Mouse (Mus musculus) lung, adult 2 months (tissue): ENCODE measurements around the gene Zscan10. TPM values are rescaled to one million over a fixed set of nuclear protein-coding genes. Genes with fewer than 3 reads are reported as not detected.
A peak's percentile ranks its signal among the peaks of the same experiment; 100 is the strongest.

Source experiments
- DNase-seq: peaks from one replicate; pipeline ENCODE4 v3.0.0; 2022
- H3K4me1 ChIP-seq: fragments of 200-500 bp; 2 replicates; pipeline ENCODE4 v1.6.1; 2011; ENCODE audit warnings: low read length; ENCODE audit not compliant: control insufficient read depth, insufficient read depth
- H3K4me3 ChIP-seq: fragments of 200-500 bp; replicated peaks from 2 replicates; pipeline ENCODE3; 2011; ENCODE audit warnings: low read depth, mild to moderate bottlenecking, control low read depth, low read length; ENCODE audit errors: extremely low read depth
- CTCF ChIP-seq: fragments of 200-500 bp; IDR thresholded peaks from 2 replicates; pipeline ENCODE4 v1.5.1; 2011; ENCODE audit warnings: mild to moderate bottlenecking, low read length, control low read depth; ENCODE audit not compliant: insufficient read depth
- POLR2A ChIP-seq: fragments of 200-500 bp; IDR thresholded peaks from 2 replicates; pipeline ENCODE4 v1.6.1; 2011; ENCODE audit warnings: low read depth, mild to moderate bottlenecking, control low read depth, low read length, borderline replicate concordance; ENCODE audit errors: extremely low read depth
- WGBS: fragments of 180-500 bp; shearing (Covaris S2); methylation state at CpG from one replicate; pipeline ENCODE4 v1.1.7; 2018; 5-methylcytosine and 5-hydroxymethylcytosine counted together
- polyA plus RNA-seq: library from polyadenylated mRNA; depleted of rRNA; stranded (reverse); fragments of >200 nt; gene quantifications from 2 replicates; pipeline ENCODE4 v1.2.3, GENCODE M21; 2012

Zscan10 gene
- polyA plus RNA-seq, 1 experiment = 0.06 TPM

- Histone ChIP-seq H3K4me3 (peak within 1 kb of the TSS; percentile 100), H3K4me1 (peaks cover 4% of the 10 kb centered on the region; the same call in 1 of the 2 replicates)
- DNase-seq = peak; percentile 92
- under 1% methylated on average over 59 of the region's 59 CpGs for WGBS
- TF ChIP-seq CTCF = no peak
- peak; percentile 80 for TF ChIP-seq POLR2A
Observed at GRCm38 (mm10) chr17:23563595-23564367, 36.9 kb upstream of the Zscan10 start, which contains the start of gene Zfp213. TSS of gene Zfp213 (minus strand) at chr17:23564238.

DNA sequence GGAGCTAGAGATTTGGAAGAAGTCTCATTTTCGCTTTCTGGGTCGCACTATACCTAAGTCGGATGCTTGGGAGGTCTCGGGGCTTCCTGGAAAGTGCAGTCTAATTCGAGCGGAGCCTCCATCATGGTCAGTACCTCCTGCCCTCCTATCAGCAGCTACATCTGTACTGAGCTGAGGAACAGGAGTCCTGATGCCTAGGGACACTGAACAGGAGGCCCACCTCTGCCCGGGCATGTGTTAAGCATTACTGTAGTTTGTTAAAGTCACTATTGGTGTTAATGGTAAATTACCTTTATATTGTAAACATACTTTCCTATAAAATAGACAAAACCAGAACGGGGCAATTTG lies 36.3 kb upstream of the Zscan10 start:
- WGBS = under 1% methylated on average over 8 of the region's 8 CpGs
- no peak for DNase-seq
- TF ChIP-seq CTCF = no peak
- TF ChIP-seq POLR2A = no peak
- H3K4me1 ChIP-seq = peaks cover 4% of the 10 kb centered on the region; the same call in 1 of the 2 replicates
- H3K4me3 ChIP-seq = peak overlapping the region; percentile 92

GRCm38 (mm10) chr17:23566787-23567186 lies 33.9 kb upstream of the Zscan10 start:
- 49% methylated on average over 5 of the region's 5 CpGs for WGBS
- Histone ChIP-seq H3K4me1 (peaks cover 4% of the 10 kb centered on the region; the same call in 1 of the 2 replicates), H3K4me3 (no peak overlapping the region)
- no peak for DNase-seq
- TF ChIP-seq CTCF = 0 out of 2 replicates have a peak, but pooled peaks have one; percentile 17
- TF ChIP-seq POLR2A = no peak

DNA sequence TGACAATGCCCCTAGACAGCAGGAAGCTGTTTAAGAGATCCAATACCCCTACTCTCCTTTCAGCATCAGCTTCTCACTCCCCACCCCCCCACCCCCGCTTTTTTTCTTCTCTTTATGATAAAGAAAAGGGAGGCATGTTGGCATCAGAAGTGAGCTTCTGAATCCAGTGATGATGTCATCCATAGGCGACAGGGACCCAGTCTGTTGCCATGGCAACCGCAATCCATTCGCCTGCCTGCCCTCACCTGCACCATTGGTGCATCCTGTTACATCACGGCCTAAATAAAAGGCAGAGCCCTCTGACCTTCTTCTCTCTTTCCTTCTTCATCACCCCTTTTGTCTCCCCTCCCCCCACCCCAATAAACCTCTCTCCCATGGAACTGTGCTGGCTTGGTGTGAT lies 32.3 kb upstream of the Zscan10 start:
- Histone ChIP-seq H3K4me1 (peaks cover 4% of the 10 kb centered on the region; the same call in 1 of the 2 replicates), H3K4me3 (no peak overlapping the region)
- TF ChIP-seq CTCF (no peak), POLR2A (no peak)
- WGBS = 43% methylated on average over 5 of the region's 5 CpGs
- DNase-seq = no peak

DNA sequence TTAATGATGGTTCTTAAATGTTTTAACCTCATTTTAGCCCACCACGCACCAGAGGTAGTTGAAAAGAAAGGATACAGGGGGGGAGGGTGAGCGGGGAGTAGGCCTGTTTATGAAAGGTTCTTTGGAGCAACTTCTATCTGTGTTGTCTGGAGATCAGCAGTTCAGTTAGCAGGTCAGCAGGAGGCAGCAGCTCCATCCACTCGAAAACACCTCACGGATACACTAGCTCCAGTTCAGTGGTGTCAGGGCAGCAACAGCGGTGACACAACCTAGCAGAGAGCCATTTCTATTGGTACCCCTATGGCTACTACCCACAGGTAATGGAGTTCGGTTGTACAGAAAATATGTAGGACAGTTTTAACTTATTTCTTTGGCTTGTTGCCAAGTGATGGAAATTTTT lies 30.6 kb upstream of the Zscan10 start:
- peak; percentile 37 for DNase-seq
- Histone ChIP-seq H3K4me3 (no peak overlapping the region), H3K4me1 (0 out of 2 replicates have a peak, but pooled peaks cover under 1% of the 10 kb centered on the region)
- 24% methylated on average over 6 of the region's 6 CpGs for WGBS
- no peak for TF ChIP-seq POLR2A
- peak; percentile 90 for TF ChIP-seq CTCF

GRCm38 (mm10) chr17:23571084-23571483 lies 29.6 kb upstream of the Zscan10 start:
- 15% methylated on average over 5 of the region's 5 CpGs for WGBS
- H3K4me1 ChIP-seq = no peaks in the 10 kb centered on the region
- H3K4me3 ChIP-seq = no peak overlapping the region
- no peak for DNase-seq
- no peak for TF ChIP-seq POLR2A
- 0 out of 2 replicates have a peak, but pooled peaks have one; percentile 12 for TF ChIP-seq CTCF

DNA sequence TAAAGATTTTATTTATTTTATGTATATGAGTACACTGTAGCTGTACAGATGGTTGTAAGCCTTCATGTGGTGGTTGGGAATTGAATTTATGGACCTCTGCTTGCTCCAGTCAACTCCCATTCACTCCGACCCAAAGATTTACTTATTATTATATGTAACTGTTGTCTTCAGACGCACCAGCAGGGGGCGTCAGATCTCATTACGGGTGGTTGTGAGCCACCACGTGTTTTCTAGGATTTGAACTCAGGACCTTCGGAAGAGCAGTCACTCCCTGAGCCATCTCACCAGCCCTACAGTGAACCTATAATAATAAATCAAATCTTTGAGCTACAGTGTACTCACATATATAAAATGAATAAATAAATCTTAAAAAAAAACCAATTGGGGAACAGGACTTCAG lies 28.6 kb upstream of the Zscan10 start:
- 78% methylated on average over 6 of the region's 6 CpGs for WGBS
- TF ChIP-seq POLR2A = no peak
- 0 out of 2 replicates have a peak, but pooled peaks have one; percentile 18 for TF ChIP-seq CTCF
- no peak for DNase-seq
- H3K4me1 ChIP-seq = no peaks in the 10 kb centered on the region
- no peak overlapping the region for H3K4me3 ChIP-seq

DNA sequence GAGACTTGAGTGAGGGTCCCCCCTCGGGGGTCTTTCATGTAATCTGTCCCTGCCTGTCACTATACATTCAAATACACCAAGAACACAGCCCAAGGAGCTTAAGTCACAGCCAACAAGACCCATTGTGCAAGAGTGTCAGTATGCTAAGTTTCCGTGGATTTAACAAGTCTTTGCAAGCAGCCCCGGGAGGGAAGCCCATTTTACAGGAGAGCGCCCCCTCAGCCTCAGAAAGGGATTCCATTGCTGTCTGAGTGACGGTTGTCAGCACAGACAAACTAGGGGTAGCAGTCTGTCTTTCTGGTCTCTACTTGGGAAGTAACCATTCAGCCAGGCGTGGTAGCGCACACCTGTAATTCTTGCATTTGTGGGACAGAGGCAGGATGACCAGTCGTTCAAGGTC lies 26.5 kb upstream of the Zscan10 start:
- no peak overlapping the region for H3K4me3 ChIP-seq
- 91% methylated on average over 8 of the region's 8 CpGs for WGBS
- DNase-seq = no peak
- TF ChIP-seq CTCF (no peak), POLR2A (no peak)
- H3K4me1 ChIP-seq = no peaks in the 10 kb centered on the region

DNA sequence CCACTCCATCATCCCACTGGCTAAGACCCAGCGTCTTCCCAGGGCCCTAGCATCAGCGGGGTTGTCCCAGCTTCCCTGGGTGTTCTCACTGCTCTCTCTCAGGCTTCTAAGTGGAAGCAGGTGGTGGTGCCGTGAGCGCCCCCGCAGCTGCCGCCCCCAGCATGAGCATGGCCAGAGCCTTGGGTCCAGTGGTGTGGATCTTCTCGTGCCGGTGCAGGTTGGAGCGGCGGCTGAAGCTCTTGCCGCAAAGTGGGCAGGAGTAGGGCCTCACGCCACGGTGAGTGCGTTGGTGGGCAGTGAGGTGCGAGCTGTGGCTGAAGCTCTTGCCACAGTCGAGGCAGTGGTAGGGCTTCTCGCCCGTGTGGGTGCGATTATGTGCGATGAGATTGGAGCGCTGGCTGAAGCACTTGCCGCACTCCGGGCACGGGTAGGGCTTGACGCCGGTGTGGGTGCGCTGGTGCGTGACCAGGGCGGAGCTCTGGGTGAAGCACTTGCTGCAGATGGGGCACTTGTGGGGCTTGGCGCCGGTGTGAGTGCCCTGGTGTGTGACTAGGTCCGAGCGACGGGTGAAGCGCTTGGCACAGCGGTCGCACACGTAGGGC lies 24.6 kb upstream of the Zscan10 start:
- TF ChIP-seq CTCF (no peak), POLR2A (no peak)
- no peak for DNase-seq
- no peak overlapping the region for H3K4me3 ChIP-seq
- WGBS = 95% methylated on average over 38 of the region's 38 CpGs
- H3K4me1 ChIP-seq = no peaks in the 10 kb centered on the region

DNA sequence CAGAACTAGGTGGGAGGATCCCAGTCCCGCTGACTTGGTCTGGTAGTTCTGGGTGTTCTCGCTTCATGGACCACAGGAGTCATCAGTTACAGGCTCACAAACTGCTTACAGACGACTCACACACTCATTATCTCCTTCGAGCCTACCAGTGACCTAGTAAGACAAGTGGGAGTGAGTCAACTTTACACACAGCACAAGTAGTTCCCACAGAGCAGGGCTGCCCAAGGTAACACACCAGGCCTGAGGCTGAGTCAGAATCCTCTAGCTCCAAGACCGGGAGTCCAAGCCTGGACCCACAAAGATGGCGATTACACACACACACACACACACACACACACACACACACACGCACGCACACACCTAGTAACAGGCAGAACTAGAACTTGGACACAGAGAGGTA lies 15.9 kb upstream of the Zscan10 start:
- DNase-seq = no peak
- TF ChIP-seq POLR2A (no peak), CTCF (no peak)
- 76% methylated on average over 8 of the region's 8 CpGs for WGBS
- H3K4me1 ChIP-seq = peaks cover 2% of the 10 kb centered on the region; the same call in 1 of the 2 replicates
- H3K4me3 ChIP-seq = no peak overlapping the region
